Mouse (Mus musculus) forebrain, embryonic 10.5 days (tissue): ENCODE measurements around the gene Ebpl. TPM values are rescaled to one million over a fixed set of nuclear protein-coding genes. Genes with fewer than 3 reads are reported as not detected.
"Not testable (repeated sequence)": the region's sequence is repeated elsewhere in the genome, so short reads cannot be mapped to it uniquely, and the experiment has no call there.

Experiments
- DNase-seq: peaks from one replicate; pipeline ENCODE4 v3.0.0-alpha.2; 2017; ENCODE audit warnings: low spot score; ENCODE audit errors: extremely low spot score
- H3K27ac ChIP-seq: fragments of 300-500 bp; sonication (generic); 2 replicates; pipeline ENCODE4 v1.5.1; 2016; ENCODE audit warnings: mild to moderate bottlenecking
- H3K27me3 ChIP-seq: fragments of 300-500 bp; sonication (generic); 2 replicates; pipeline ENCODE4 v1.6.1; 2016; ENCODE audit warnings: mild to moderate bottlenecking; ENCODE audit not compliant: poor library complexity, severe bottlenecking
- H3K36me3 ChIP-seq: fragments of 300-500 bp; sonication (generic); replicated peaks from 2 replicates; pipeline ENCODE4 v1.6.1; 2016; ENCODE audit warnings: mild to moderate bottlenecking, moderate library complexity
- H3K4me1 ChIP-seq: fragments of 300-500 bp; sonication (generic); 2 replicates; pipeline ENCODE4 v1.6.1; 2016
- H3K4me3 ChIP-seq: fragments of 300-500 bp; sonication (generic); 2 replicates; pipeline ENCODE4 v1.5.1; 2016; ENCODE audit warnings: mild to moderate bottlenecking, moderate library complexity
- H3K9me3 ChIP-seq: fragments of 300-500 bp; sonication (generic); 2 replicates; pipeline ENCODE4 v1.6.1; 2016; ENCODE audit warnings: mild to moderate bottlenecking, moderate library complexity
- whole genome bisulfite sequencing: fragments of 180-500 bp; shearing (Covaris S2); methylation state at CpG from one replicate; pipeline ENCODE4 v1.1.7; 2016; 5-methylcytosine and 5-hydroxymethylcytosine counted together
- polyA plus RNA-seq: library from polyadenylated mRNA; unstranded; fragments of >200 nt; fragmentation: Nextera tagmentation; extraction: Ambion mirVana; gene quantifications from 2 replicates; pipeline ENCODE4 v1.2.1, GENCODE M21; 2016

Gene Ebpl
- polyA plus RNA-seq, 1 experiment from 2014 or later: 9.1 TPM

DNA sequence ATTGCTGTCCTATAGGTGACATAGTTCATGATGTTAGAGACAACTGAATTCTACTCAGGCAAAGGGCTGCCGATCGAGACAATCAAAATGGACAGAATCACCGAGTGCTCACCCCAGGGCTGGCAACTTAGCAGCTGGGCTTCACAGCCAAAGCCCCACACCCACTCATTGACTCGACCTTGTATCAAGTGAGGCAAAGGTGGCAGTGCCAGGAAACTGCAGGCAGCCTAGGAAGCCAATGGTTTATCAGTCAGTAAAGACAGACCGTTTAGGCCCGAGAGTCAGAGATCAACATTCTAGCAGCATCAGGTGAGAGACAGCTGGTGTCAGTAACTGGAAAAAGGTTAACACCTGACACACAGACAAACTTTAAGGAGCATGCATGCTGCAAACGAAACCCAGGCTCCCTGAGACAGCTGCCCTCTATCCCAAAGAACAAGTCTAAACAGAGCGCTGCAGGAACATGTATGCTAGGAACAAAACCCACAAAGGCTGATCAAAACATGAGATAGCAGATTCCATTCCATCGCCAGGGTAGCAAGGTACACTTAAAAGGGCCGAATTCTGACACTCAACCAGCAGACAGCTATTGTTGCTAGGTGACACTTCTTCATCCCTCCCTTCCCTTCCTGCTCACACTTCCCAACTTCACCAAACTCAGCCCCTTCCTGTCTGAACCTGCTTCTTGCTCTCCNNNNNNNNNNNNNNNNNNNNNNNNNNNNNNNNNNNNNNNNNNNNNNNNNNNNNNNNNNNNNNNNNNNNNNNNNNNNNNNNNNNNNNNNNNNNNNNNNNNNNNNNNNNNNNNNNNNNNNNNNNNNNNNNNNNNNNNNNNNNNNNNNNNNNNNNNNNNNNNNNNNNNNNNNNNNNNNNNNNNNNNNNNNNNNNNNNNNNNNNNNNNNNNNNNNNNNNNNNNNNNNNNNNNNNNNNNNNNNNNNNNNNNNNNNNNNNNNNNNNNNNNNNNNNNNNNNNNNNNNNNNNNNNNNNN, 5.7 kb downstream of the Ebpl start:
- no peak overlapping the region for H3K27ac ChIP-seq
- no peak for DNase-seq
- no peak overlapping the region for H3K4me3 ChIP-seq
- H3K27me3 ChIP-seq: no peaks in the 10 kb centered on the region
- H3K4me1 ChIP-seq: peaks cover 10% of the 10 kb centered on the region
- H3K36me3 ChIP-seq: peaks cover 4% of the 10 kb centered on the region; the same call in 1 of the 2 replicates
- H3K9me3 ChIP-seq: peaks cover 3% of the 10 kb centered on the region; the same call in 1 of the 2 replicates
- 87% methylated on average over 10 of the region's 10 CpGs for WGBS

GRCm38 (mm10) chr14:61350808-61351207, 9.4 kb downstream of the Ebpl start:
- WGBS: 83% methylated on average over 6 of the region's 6 CpGs

DNA sequence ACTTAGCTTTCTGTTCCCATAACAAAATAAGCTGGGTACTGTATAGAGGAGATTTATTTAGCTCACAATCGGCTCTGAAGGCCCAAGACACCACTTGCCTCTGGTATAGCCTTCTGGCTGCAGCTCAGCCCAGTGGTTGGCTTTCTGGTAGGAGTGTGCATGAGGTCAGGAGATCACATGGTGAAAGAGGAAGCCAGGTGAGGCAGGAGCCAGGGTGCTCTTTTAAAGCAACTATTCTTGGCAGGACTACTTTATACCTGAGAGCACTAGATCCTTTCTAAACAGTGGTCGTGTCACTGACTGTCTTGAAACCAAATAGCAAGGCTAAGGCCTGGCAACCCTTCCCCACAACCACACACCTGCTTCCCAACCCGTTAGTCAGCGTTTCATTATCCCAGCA, 10.4 kb downstream of the Ebpl start:
- Histone ChIP-seq H3K27ac (no peak overlapping the region), H3K4me1 (peaks cover 5% of the 10 kb centered on the region; the same call in 1 of the 2 replicates), H3K27me3 (no peaks in the 10 kb centered on the region), H3K9me3 (peaks cover 3% of the 10 kb centered on the region; the same call in 1 of the 2 replicates), H3K36me3 (peaks cover 4% of the 10 kb centered on the region; the same call in 1 of the 2 replicates), H3K4me3 (no peak overlapping the region)
- 83% methylated on average over 4 of the region's 4 CpGs for WGBS
- DNase-seq: no peak

More at GRCm38 (mm10) chr14:61350808-61351207, 9.4 kb downstream of the Ebpl start:
- Histone ChIP-seq H3K27me3 (no peaks in the 10 kb centered on the region), H3K4me3 (no peak overlapping the region), H3K4me1 (peaks cover 5% of the 10 kb centered on the region; the same call in 1 of the 2 replicates), H3K36me3 (peaks cover 4% of the 10 kb centered on the region; the same call in 1 of the 2 replicates), H3K27ac (no peak overlapping the region), H3K9me3 (peaks cover 3% of the 10 kb centered on the region; the same call in 1 of the 2 replicates)
- no peak for DNase-seq

DNA sequence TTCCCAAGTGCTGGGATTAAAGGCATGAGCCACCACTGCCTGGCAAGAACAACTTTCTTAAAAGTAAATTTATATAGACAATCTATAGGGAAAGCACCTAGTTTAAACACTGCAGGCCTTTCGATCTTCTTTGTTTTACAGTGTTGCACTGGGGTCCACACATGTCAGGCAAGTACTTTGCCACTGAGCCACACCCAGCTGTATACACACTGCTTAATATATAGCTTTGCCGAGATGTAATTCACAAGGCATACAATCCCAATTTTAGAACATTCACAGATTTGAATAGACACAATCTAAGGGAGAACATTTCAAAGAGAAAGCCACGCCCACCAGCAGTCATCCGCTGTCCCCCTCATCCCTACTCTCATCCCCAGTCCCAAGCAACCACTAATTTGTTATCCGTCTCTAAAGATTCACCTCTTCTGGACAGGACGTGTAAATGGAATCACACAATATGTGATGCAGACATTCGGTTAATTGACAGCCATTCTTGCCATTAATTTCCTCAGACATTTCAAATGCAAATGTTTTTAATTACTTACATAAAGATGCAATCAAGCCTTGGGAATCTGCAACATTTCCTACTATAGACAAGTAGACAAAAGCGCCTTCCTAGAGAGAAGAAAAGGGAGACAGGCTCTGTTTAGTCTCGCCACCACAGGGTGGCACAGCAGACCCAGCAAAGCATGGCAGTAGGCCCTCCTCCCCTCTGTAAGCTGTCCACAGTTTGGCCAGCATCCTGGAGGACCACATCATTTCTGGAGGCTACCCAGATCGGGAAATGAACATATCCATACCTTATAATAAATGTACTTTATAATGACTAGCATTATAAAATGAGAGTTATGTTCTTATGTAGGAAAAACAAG, 13.2 kb downstream of the Ebpl start:
- Histone ChIP-seq H3K4me1 (no peaks in the 10 kb centered on the region), H3K27ac (no peak overlapping the region), H3K27me3 (no peaks in the 10 kb centered on the region), H3K9me3 (no peaks in the 10 kb centered on the region), H3K36me3 (no peaks in the 10 kb centered on the region), H3K4me3 (no peak overlapping the region)
- no peak for DNase-seq
- 81% methylated on average over 10 of the region's 10 CpGs for WGBS

- no peak for DNase-seq
- Histone ChIP-seq H3K27ac (no peak overlapping the region), H3K27me3 (no peaks in the 10 kb centered on the region), H3K36me3 (no peaks in the 10 kb centered on the region), H3K4me1 (no peaks in the 10 kb centered on the region), H3K9me3 (no peaks in the 10 kb centered on the region), H3K4me3 (no peak overlapping the region)
- WGBS: 76% methylated on average over 5 of the region's 5 CpGs
Observed at GRCm38 (mm10) chr14:61344590-61344989, 15.6 kb downstream of the Ebpl start.

GRCm38 (mm10) chr14:61339381-61339780, 20.9 kb downstream of the Ebpl start:
- no peak overlapping the region for H3K27ac ChIP-seq
- no peaks in the 10 kb centered on the region for H3K9me3 ChIP-seq
- no peak overlapping the region for H3K4me3 ChIP-seq
- H3K27me3 ChIP-seq: no peaks in the 10 kb centered on the region
- H3K36me3 ChIP-seq: no peaks in the 10 kb centered on the region
- 91% methylated on average over 4 of the region's 4 CpGs for WGBS
- no peak for DNase-seq
- no peaks in the 10 kb centered on the region for H3K4me1 ChIP-seq

DNA sequence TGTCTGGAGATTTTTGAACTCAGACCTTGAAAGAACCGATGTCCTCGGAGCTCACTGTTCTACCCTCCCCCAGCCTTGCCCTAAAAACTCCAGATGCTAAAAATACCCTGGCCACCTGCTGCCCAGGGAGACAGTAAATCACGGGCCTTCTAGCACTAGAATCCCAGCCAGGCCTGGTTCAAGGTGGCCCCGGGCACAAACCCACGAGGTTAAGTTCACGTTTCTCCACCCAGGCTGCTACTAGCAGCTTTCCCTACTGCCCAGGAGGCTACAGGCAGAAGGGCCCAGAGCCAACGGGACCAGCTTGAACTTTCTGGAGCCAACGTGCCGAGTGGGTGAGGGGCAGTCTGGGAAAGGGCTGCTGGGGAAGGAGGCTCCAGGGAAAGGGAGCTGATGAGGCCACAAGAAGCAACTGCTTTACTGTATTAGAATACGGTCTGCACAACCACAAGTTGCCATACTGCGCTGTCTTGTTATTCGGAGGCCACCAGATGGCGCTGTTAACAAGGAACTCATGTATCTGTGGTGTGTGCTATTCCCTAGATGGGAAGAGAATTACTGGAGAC, 29.2 kb downstream of the Ebpl start:
- peaks cover 18% of the 10 kb centered on the region for H3K4me1 ChIP-seq
- H3K27ac ChIP-seq: 0 out of 2 replicates have a peak overlapping the region, but pooled peaks have one; percentile 40
- no peaks in the 10 kb centered on the region for H3K27me3 ChIP-seq
- no peak overlapping the region for H3K4me3 ChIP-seq
- no peaks in the 10 kb centered on the region for H3K9me3 ChIP-seq
- H3K36me3 ChIP-seq: no peaks in the 10 kb centered on the region
- peak; percentile 78 for DNase-seq
- WGBS: 31% methylated on average over 13 of the region's 13 CpGs

- H3K27me3 ChIP-seq: no peaks in the 10 kb centered on the region
- peaks cover 18% of the 10 kb centered on the region for H3K4me1 ChIP-seq
- WGBS: 90% methylated on average over 11 of the region's 11 CpGs
Observed at GRCm38 (mm10) chr14:61330591-61330990, 29.6 kb downstream of the Ebpl start.

GRCm38 (mm10) chr14:61327618-61328450, 32.4 kb downstream of the Ebpl start:
- peak; percentile 36 for DNase-seq
- Histone ChIP-seq H3K27me3 (no peaks in the 10 kb centered on the region), H3K27ac (peak overlapping the region; percentile 56), H3K9me3 (peaks cover 4% of the 10 kb centered on the region; the same call in 1 of the 2 replicates), H3K36me3 (no peaks in the 10 kb centered on the region), H3K4me3 (peak overlapping the region; percentile 42), H3K4me1 (peaks cover 18% of the 10 kb centered on the region)
- WGBS: 32% methylated on average over 19 of the region's 19 CpGs

More at GRCm38 (mm10) chr14:61330591-61330990, 29.6 kb downstream of the Ebpl start:
- no peaks in the 10 kb centered on the region for H3K9me3 ChIP-seq
- no peaks in the 10 kb centered on the region for H3K36me3 ChIP-seq
- no peak for DNase-seq
- no peak overlapping the region for H3K27ac ChIP-seq
- H3K4me3 ChIP-seq: no peak overlapping the region

GRCm38 (mm10) chr14:61327007-61327406, 33.2 kb downstream of the Ebpl start:
- H3K27ac ChIP-seq, H3K4me3 ChIP-seq, H3K27me3 ChIP-seq, DNase-seq, H3K36me3 ChIP-seq: not testable (repeated sequence)
- WGBS: 21% methylated on average over 6 of the region's 6 CpGs
- Histone ChIP-seq H3K4me1 (peaks cover 18% of the 10 kb centered on the region), H3K9me3 (peaks cover 10% of the 10 kb centered on the region; the same call in 1 of the 2 replicates)

DNA sequence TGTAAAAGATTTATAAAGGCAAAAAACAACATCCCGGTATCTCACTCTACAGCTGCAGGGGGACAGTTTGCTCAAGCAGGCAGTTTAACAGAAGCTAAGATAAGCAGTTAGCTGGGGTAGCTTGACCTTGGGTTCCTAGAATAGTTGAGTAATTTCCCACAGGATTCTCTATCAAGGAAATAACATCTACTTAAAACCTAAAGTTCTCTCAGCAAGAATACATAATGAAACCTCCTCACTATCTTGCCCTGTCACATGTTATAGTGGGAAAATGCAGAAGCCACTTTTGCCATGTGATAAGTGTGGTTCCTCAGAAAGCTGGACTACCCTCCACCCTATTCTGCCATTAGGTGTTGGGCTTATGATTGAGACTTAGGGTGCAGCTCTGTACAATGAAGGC, 37.5 kb downstream of the Ebpl start:
- WGBS: 88% methylated on average over 1 of the region's 1 CpGs

More for the DNA sequence above, 37.5 kb downstream of the Ebpl start:
- Histone ChIP-seq H3K36me3 (no peaks in the 10 kb centered on the region), H3K9me3 (peaks cover 10% of the 10 kb centered on the region; the same call in 1 of the 2 replicates), H3K27ac (no peak overlapping the region), H3K27me3 (no peaks in the 10 kb centered on the region), H3K4me1 (peaks cover 7% of the 10 kb centered on the region), H3K4me3 (no peak overlapping the region)
- no peak for DNase-seq
